Mouse (Mus musculus) lung, postnatal 0 days (tissue): ENCODE results near the gene Retnlb.

Experiments used
- CTCF ChIP-seq: IDR thresholded peaks from 2 replicates; pipeline ENCODE4 v1.5.1; 2016; ENCODE audit warnings: antibody characterized with exemption, mild to moderate bottlenecking
- EP300 ChIP-seq: IDR thresholded peaks from 2 replicates; pipeline ENCODE4 v1.6.1; 2016; ENCODE audit warnings: antibody characterized with exemption, mild to moderate bottlenecking, control low read depth

GRCm38 (mm10) chr16:48843671-48844386 is 27.2 kb downstream of the Retnlb start:
- TF ChIP-seq CTCF (no peak), EP300 (no peak)
